Mouse (Mus musculus) embryonic facial prominence, embryonic 14.5 days (tissue): Measurements from ENCODE around the gene Gtf3c5. TPM values are rescaled to one million over a fixed set of nuclear protein-coding genes. Genes with fewer than 3 reads are reported as not detected.

ENCODE experiments used
- ATAC-seq: fragments of 200-750 bp; cut with Nextera tagmentation; 2 replicates; pipeline ENCODE4 v1.8.0; 2017; ENCODE audit warnings: low read depth, moderate number of reproducible peaks, moderate TSS enrichment
- DNase-seq: peaks from one replicate; pipeline ENCODE4 v3.0.0-alpha.2; 2015; ENCODE audit warnings: low spot score
- H3K27ac ChIP-seq: fragments of 300-500 bp; sonication (generic); replicated peaks from 2 replicates; pipeline ENCODE4 v1.5.1; 2014; ENCODE audit warnings: low read depth, mild to moderate bottlenecking, low read length, moderate library complexity
- H3K27me3 ChIP-seq: fragments of 300-500 bp; sonication (generic); replicated peaks from 2 replicates; pipeline ENCODE4 v1.6.1; 2014; ENCODE audit warnings: low read length; ENCODE audit not compliant: control insufficient read depth, insufficient read depth
- H3K36me3 ChIP-seq: fragments of 300-500 bp; sonication (generic); 2 replicates; pipeline ENCODE4 v1.6.1; 2014; ENCODE audit warnings: low read length, mixed read lengths; ENCODE audit not compliant: control insufficient read depth, insufficient read depth
- H3K4me1 ChIP-seq: fragments of 300-500 bp; sonication (generic); 2 replicates; pipeline ENCODE4 v1.6.1; 2014; ENCODE audit warnings: antibody characterized with exemption, low read length; ENCODE audit not compliant: control insufficient read depth, insufficient read depth
- H3K4me2 ChIP-seq: fragments of 300-500 bp; sonication (generic); 2 replicates; pipeline ENCODE4 v1.6.1; 2014; ENCODE audit warnings: low read depth, mild to moderate bottlenecking, low read length, moderate library complexity, mixed read lengths
- H3K4me3 ChIP-seq: fragments of 300-500 bp; sonication (generic); 2 replicates; pipeline ENCODE4 v1.5.1; 2014; ENCODE audit warnings: low read depth, mild to moderate bottlenecking, low read length
- H3K9ac ChIP-seq: fragments of 300-500 bp; sonication (generic); 2 replicates; pipeline ENCODE4 v1.6.1; 2014; ENCODE audit warnings: low read depth, mild to moderate bottlenecking, low read length, moderate library complexity, mixed read lengths
- H3K9me3 ChIP-seq: fragments of 300-500 bp; sonication (generic); 2 replicates; pipeline ENCODE4 v1.6.1; 2016; ENCODE audit warnings: low read length; ENCODE audit not compliant: control insufficient read depth
- WGBS: fragments of 180-500 bp; shearing (Covaris S2); extraction: QIAGEN DNeasy Blood & Tissue Kit; methylation state at CpG from one replicate; pipeline ENCODE4 v1.1.7; 2014; 5-methylcytosine and 5-hydroxymethylcytosine counted together
- polyA plus RNA-seq: library from polyadenylated mRNA; unstranded; fragments of >200 nt; fragmentation: Nextera tagmentation; extraction: Ambion mirVana; gene quantifications from 2 replicates; pipeline ENCODE4 v1.2.1, GENCODE M21; 2014

Gene Gtf3c5
- polyA plus RNA-seq, 1 experiment from 2014 or later: 23.7 TPM

DNA sequence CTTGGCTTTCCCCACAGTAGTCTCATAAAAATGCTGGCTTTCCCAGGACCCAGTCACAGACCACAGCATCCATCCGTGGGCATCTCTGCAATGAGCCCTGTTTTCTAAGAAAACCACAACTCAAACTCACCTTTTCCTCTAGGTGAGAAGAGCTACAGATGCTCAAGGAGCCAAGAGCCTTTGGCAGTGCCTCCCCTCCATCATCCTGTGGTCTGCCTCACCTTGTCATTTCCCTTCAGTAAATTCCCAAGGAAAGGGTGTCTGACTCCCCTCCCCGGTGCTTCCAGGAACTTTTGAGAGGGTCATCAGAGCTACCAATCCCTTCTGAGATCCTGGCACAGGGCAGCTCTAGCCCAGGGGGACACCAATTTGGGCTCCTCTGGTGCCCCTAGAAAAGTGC lies 37.6 kb upstream of the Gtf3c5 start:
- DNase-seq (no peak), ATAC-seq (no peak)
- 7% methylated on average over 2 of the region's 2 CpGs for WGBS
- peaks cover 16% of the 10 kb centered on the region for H3K27me3 ChIP-seq
- H3K4me3 ChIP-seq: no peak overlapping the region
- no peak overlapping the region for H3K4me2 ChIP-seq
- no peak overlapping the region for H3K9ac ChIP-seq
- no peaks in the 10 kb centered on the region for H3K4me1 ChIP-seq
- no peak overlapping the region for H3K27ac ChIP-seq
- no peaks in the 10 kb centered on the region for H3K36me3 ChIP-seq
- H3K9me3 ChIP-seq: no peaks in the 10 kb centered on the region

DNA sequence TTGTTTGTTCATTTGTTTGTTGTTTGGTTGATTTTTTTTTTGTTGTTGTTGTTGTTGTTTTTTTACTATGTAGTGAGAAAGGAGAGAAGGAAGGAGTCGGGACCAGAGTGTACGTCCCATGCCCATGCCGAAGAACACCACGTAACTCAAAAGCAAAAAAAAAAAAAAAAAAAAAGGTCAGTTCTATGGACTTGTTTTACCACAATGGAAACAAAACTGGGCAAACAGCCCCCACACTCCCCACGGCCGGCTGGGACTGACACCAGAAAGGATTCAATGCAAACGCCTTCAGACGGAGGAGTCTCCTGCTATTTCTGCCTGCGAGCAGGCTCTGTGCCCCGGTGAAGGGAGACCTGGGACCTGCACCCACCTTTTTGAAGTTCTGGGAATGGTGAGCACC lies 37.0 kb upstream of the Gtf3c5 start:
- Histone ChIP-seq H3K4me3 (no peak overlapping the region), H3K9me3 (no peaks in the 10 kb centered on the region), H3K27me3 (peaks cover 16% of the 10 kb centered on the region), H3K4me2 (no peak overlapping the region), H3K9ac (no peak overlapping the region), H3K4me1 (no peaks in the 10 kb centered on the region), H3K36me3 (no peaks in the 10 kb centered on the region), H3K27ac (no peak overlapping the region)
- 60% methylated on average over 10 of the region's 10 CpGs for WGBS
- DNase-seq (no peak), ATAC-seq (no peak)

DNA sequence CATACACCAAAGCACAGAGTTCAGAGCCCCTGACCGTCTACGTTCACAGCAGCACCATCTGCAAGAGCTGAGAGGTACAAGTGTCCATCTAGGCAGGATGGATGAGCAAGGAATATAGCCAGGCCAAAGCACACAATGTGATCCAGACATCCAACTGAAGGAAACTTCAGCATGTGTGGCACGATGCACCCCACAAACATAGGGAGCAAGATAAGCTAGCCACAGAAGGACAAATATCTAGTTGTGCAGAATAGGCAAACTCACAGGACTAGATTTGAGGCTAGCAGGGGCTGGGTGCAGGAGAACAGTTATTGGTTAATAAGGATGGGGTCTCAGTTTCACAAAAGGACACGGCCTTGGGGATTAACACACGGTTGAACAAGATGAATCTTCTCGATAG lies 35.8 kb upstream of the Gtf3c5 start:
- no peak overlapping the region for H3K9ac ChIP-seq
- H3K27ac ChIP-seq: no peak overlapping the region
- no peaks in the 10 kb centered on the region for H3K9me3 ChIP-seq
- no peak for ATAC-seq
- H3K36me3 ChIP-seq: no peaks in the 10 kb centered on the region
- H3K4me3 ChIP-seq: no peak overlapping the region
- H3K4me2 ChIP-seq: no peak overlapping the region
- H3K27me3 ChIP-seq: peaks cover 16% of the 10 kb centered on the region
- WGBS: 86% methylated on average over 6 of the region's 6 CpGs
- no peaks in the 10 kb centered on the region for H3K4me1 ChIP-seq
- no peak for DNase-seq

DNA sequence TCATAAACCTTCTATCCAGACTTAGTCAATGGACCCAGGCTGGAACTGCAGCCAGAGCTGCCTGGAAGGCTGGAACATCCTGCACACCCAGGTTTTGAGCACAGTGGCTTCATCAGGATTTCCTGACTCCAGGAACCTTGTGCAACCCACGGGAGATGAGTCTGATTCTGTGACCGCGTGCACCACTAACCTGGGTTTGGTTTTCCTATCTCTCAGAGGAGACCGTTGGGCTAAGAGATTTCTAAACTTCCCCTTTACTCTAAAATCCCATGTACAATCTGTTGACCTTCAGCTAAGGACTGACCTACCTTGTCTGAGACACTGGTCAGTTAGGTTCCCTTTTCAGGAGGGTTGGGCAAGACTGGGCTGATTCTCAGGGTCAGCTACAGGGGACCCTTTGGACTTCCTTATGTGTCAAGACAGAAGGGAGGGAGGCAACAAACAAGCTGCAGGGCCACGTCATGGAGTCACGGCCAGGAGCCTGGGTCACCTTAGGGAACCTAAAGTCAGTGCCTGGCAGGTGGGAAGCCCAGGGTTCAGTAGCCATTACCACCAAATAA lies 35.3 kb upstream of the Gtf3c5 start:
- no peak overlapping the region for H3K4me3 ChIP-seq
- H3K27ac ChIP-seq: no peak overlapping the region
- no peaks in the 10 kb centered on the region for H3K9me3 ChIP-seq
- no peaks in the 10 kb centered on the region for H3K4me1 ChIP-seq
- DNase-seq: no peak
- ATAC-seq: no peak
- WGBS: 83% methylated on average over 6 of the region's 6 CpGs
- H3K36me3 ChIP-seq: no peaks in the 10 kb centered on the region
- H3K9ac ChIP-seq: no peak overlapping the region
- H3K27me3 ChIP-seq: peaks cover 16% of the 10 kb centered on the region
- no peak overlapping the region for H3K4me2 ChIP-seq

DNA sequence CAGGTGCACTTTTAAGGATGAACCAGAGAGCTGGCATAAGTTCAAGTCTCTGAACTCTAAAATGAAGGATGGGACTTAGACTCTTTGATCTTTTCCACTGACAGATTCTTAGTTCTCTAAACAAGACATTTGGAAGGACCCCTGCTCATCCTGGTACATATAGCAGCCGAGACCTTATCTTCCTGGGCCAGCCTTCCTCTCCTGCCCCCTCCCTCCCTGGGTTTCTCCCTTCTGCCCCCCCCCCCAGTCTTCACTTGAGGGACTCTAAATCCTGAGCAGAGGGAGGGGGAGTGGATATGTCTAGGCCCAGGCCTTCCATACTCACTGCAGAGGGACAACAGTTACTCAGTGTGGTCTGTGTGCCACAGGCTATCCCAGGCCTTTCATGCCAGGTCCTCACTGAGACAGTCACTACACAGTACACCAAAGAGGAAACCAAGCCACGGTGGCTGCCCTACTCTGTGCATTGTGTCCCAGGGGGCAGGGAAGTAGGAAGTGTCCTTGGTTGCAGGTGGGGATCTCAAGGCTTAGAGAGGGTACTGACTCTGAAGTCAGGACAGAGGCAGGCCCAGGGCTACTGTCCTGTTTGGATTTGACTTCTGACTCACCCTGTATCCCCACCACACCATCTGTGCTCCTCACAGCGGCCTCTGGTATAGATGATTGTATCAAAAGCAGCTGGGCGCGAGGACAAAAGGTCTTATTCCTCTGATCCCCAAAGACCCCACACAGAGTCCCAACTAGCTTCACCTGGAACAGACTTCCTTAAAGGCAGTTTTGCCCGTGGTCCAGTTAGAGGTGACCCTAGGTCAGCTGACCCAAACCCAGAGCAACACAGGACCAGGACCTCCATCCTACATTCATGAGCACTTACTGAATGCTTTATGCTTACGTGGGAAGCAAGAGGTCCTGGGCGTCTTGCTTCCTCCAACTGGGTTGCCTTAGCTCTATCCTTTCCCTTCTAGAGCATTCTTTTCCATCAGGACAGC lies 34.2 kb upstream of the Gtf3c5 start:
- Histone ChIP-seq H3K4me3 (no peak overlapping the region), H3K9me3 (no peaks in the 10 kb centered on the region), H3K27me3 (peaks cover 16% of the 10 kb centered on the region), H3K4me1 (no peaks in the 10 kb centered on the region), H3K27ac (no peak overlapping the region), H3K9ac (no peak overlapping the region), H3K4me2 (no peak overlapping the region), H3K36me3 (no peaks in the 10 kb centered on the region)
- no peak for ATAC-seq
- no peak for DNase-seq
- 66% methylated on average over 7 of the region's 8 CpGs for WGBS

DNA sequence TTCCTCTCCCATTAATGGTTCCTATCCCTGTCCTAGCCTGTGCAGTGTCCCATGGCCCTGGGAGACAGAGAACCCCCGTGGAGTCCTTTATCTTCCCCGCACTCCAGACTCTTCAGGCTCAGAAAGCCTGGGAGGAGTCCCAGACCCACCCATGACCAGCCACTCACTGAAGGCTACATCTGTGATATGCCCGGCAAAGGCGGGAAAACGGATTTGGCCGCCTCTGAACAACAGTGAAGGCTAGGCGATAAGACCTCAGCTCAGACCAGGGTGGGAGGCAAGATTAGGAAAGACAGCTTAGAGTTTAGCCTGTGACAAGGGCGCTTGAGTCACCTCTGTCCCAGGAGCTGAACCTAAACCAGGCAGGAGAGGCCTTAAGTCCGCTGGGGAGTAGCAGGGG lies 33.3 kb upstream of the Gtf3c5 start:
- Histone ChIP-seq H3K36me3 (no peaks in the 10 kb centered on the region), H3K4me3 (no peak overlapping the region), H3K27ac (no peak overlapping the region), H3K9ac (no peak overlapping the region), H3K9me3 (no peaks in the 10 kb centered on the region), H3K27me3 (peaks cover 14% of the 10 kb centered on the region), H3K4me2 (no peak overlapping the region), H3K4me1 (no peaks in the 10 kb centered on the region)
- ATAC-seq (no peak), DNase-seq (no peak)
- WGBS: 88% methylated on average over 9 of the region's 9 CpGs

DNA sequence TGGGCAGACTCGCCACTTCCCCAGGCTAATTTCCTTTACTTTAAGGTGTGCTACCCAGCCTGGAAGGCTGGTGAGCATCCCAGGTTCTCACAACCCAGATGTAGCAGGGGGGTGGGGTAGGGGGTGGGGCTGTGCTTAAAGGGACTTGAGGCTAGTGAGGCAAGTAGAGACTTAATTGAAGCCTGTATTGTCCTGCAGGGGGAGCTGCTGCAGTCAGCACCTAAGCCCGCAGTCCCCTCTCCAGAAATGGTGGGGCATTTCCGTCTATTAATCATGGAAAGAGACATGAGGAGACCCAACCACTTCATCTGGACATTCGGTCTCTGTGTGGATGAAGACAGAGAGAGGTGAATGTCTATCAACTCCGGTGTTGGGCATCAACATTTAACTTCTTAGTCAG lies 32.8 kb upstream of the Gtf3c5 start:
- no peak overlapping the region for H3K4me3 ChIP-seq
- 29% methylated on average over 5 of the region's 5 CpGs for WGBS
- no peaks in the 10 kb centered on the region for H3K36me3 ChIP-seq
- peaks cover 9% of the 10 kb centered on the region for H3K27me3 ChIP-seq
- ATAC-seq (no peak), DNase-seq (no peak)
- H3K9me3 ChIP-seq: no peaks in the 10 kb centered on the region
- no peaks in the 10 kb centered on the region for H3K4me1 ChIP-seq
- H3K27ac ChIP-seq: no peak overlapping the region
- H3K9ac ChIP-seq: no peak overlapping the region
- no peak overlapping the region for H3K4me2 ChIP-seq

DNA sequence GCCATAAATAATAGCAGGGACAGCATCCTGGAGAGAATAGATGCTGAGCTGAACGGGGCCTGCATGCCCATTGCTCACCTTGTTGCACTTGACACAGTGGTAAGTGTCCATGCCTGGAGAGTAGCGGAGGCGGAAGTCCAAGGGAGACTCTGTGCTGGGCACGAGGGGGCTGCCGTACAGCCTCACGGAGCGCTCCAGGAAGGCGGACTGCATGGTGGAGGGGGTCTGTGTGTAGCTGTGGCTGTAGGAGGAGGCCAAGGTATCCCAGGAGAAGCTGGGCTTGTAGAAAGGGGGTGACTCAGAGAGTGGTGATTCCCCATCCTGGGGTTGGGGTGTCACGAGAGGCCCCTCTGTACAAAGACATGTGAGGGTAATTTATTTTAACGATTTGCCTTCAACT lies 30.0 kb upstream of the Gtf3c5 start:
- 91% methylated on average over 10 of the region's 10 CpGs for WGBS
- ATAC-seq (no peak), DNase-seq (no peak)
- Histone ChIP-seq H3K27ac (no peak overlapping the region), H3K4me3 (no peak overlapping the region), H3K9me3 (no peaks in the 10 kb centered on the region), H3K9ac (no peak overlapping the region), H3K4me1 (no peaks in the 10 kb centered on the region), H3K27me3 (no peaks in the 10 kb centered on the region), H3K36me3 (no peaks in the 10 kb centered on the region), H3K4me2 (no peak overlapping the region)
